Mouse (Mus musculus): ENCODE data around the gene Enox1. TPM values are rescaled to one million over a fixed set of nuclear protein-coding genes. Genes with fewer than 3 reads are reported as not detected.

Gene Enox1
- total RNA-seq, 1 experiment = 25.3 TPM

GRCm38 (mm10) chr14:77548963-77549362 lies 392.4 kb downstream of the Enox1 start:
- Histone ChIP-seq H3K36me3 (ENCODE audit: control insufficient read depth, insufficient read depth, low read length, poor library complexity, severe bottlenecking) (no peaks in the 10 kb centered on the region; the same call in none of the 2 replicates), H3K9ac (ENCODE audit: insufficient read depth, low read depth, low read length, poor library complexity, severe bottlenecking) (no peak overlapping the region), H3K27ac (ENCODE audit: insufficient read depth, low read depth, low read length, poor library complexity, severe bottlenecking) (no peak overlapping the region), H3K4me3 (ENCODE audit: insufficient read depth in 1 of 2, low read depth in 1 of 2, low read length in 2 of 2, poor library complexity in 1 of 2, severe bottlenecking in 1 of 2) (no peak overlapping the region), H3K9me3 (ENCODE audit: control insufficient read depth, insufficient read depth, low read depth, low read length) (no peaks in the 10 kb centered on the region), H3K4me1 (ENCODE audit: control insufficient read depth in 2 of 2, insufficient read depth in 2 of 2, low read length in 2 of 2, poor library complexity in 1 of 2) (no peaks in the 10 kb centered on the region; a peak in 1 of 4 replicates)
- TF ChIP-seq ZNF384 (IDR thresholded peaks at IDR 0.05; ENCODE audit: low read depth, low read length) (no peak), HCFC1 (IDR thresholded peaks at IDR 0.05; ENCODE audit: borderline replicate concordance, insufficient read depth, low read length) (no peak), MAFK (IDR thresholded peaks at IDR 0.05; ENCODE audit: insufficient read depth, low read depth, low read length) (no peak), ZC3H11A (IDR thresholded peaks at IDR 0.05; ENCODE audit: borderline replicate concordance, low read depth, low read length) (no peak), CHD2 (IDR thresholded peaks at IDR 0.05; ENCODE audit: low read depth, low read length) (no peak)
- DNase-seq (ENCODE audit: low read depth, low spot score) = no peak
- in situ Hi-C loops (cut with MboI; ENCODE audit: low sequenced_read_pairs in 2 of 2, unreplicated experiment in 2 of 2) = no loop called here

- in situ Hi-C loops (cut with MboI; ENCODE audit: low sequenced_read_pairs in 2 of 2, unreplicated experiment in 2 of 2) = no loop called here
- H3K4me1 ChIP-seq (ENCODE audit: control insufficient read depth in 2 of 2, insufficient read depth in 2 of 2, low read length in 2 of 2, poor library complexity in 1 of 2) = no peaks in the 10 kb centered on the region
- H3K4me3 ChIP-seq (ENCODE audit: insufficient read depth in 1 of 2, low read depth in 1 of 2, low read length in 2 of 2, poor library complexity in 1 of 2, severe bottlenecking in 1 of 2) = no peak overlapping the region
- TF ChIP-seq ZC3H11A (IDR thresholded peaks at IDR 0.05; ENCODE audit: borderline replicate concordance, low read depth, low read length) (no peak), ZNF384 (IDR thresholded peaks at IDR 0.05; ENCODE audit: low read depth, low read length) (no peak), HCFC1 (IDR thresholded peaks at IDR 0.05; ENCODE audit: borderline replicate concordance, insufficient read depth, low read length) (no peak)
- peaks cover 5% of the 10 kb centered on the region for H3K36me3 ChIP-seq (ENCODE audit: control insufficient read depth, insufficient read depth, low read length, poor library complexity, severe bottlenecking)
- no peak for DNase-seq (ENCODE audit: low read depth, low spot score)
- no peaks in the 10 kb centered on the region for H3K9me3 ChIP-seq (ENCODE audit: control insufficient read depth, insufficient read depth, low read depth, low read length)
- no peak overlapping the region for H3K9ac ChIP-seq (ENCODE audit: insufficient read depth, low read depth, low read length, poor library complexity, severe bottlenecking)
- H3K27ac ChIP-seq (ENCODE audit: insufficient read depth, low read depth, low read length, poor library complexity, severe bottlenecking) = no peak overlapping the region
Observed at GRCm38 (mm10) chr14:77557446-77558070, 401.0 kb downstream of the Enox1 start.

GRCm38 (mm10) chr14:77558910-77559309 lies 402.3 kb downstream of the Enox1 start:
- in situ Hi-C loops (cut with MboI; ENCODE audit: low sequenced_read_pairs in 2 of 2, unreplicated experiment in 2 of 2) = no loop called here
- Histone ChIP-seq H3K9ac (ENCODE audit: insufficient read depth, low read depth, low read length, poor library complexity, severe bottlenecking) (no peak overlapping the region), H3K4me3 (ENCODE audit: insufficient read depth in 1 of 2, low read depth in 1 of 2, low read length in 2 of 2, poor library complexity in 1 of 2, severe bottlenecking in 1 of 2) (no peak overlapping the region), H3K27ac (ENCODE audit: insufficient read depth, low read depth, low read length, poor library complexity, severe bottlenecking) (no peak overlapping the region), H3K9me3 (ENCODE audit: control insufficient read depth, insufficient read depth, low read depth, low read length) (no peaks in the 10 kb centered on the region), H3K36me3 (ENCODE audit: control insufficient read depth, insufficient read depth, low read length, poor library complexity, severe bottlenecking) (peaks cover 5% of the 10 kb centered on the region), H3K4me1 (ENCODE audit: control insufficient read depth in 2 of 2, insufficient read depth in 2 of 2, low read length in 2 of 2, poor library complexity in 1 of 2) (no peaks in the 10 kb centered on the region; a peak in 1 of 4 replicates)
- no peak for TF ChIP-seq ZNF384 (IDR thresholded peaks at IDR 0.05; ENCODE audit: low read depth, low read length)
- no peak for TF ChIP-seq ZC3H11A (IDR thresholded peaks at IDR 0.05; ENCODE audit: borderline replicate concordance, low read depth, low read length)
- no peak for TF ChIP-seq MAFK (IDR thresholded peaks at IDR 0.05; ENCODE audit: insufficient read depth, low read depth, low read length)
- TF ChIP-seq CHD2 (IDR thresholded peaks at IDR 0.05; ENCODE audit: low read depth, low read length) = no peak
- no peak for DNase-seq (ENCODE audit: low read depth, low spot score)

GRCm38 (mm10) chr14:77559792-77560191 lies 403.2 kb downstream of the Enox1 start:
- Histone ChIP-seq H3K9ac (ENCODE audit: insufficient read depth, low read depth, low read length, poor library complexity, severe bottlenecking) (no peak overlapping the region), H3K9me3 (ENCODE audit: control insufficient read depth, insufficient read depth, low read depth, low read length) (no peaks in the 10 kb centered on the region), H3K27ac (ENCODE audit: insufficient read depth, low read depth, low read length, poor library complexity, severe bottlenecking) (no peak overlapping the region), H3K4me3 (ENCODE audit: insufficient read depth in 1 of 2, low read depth in 1 of 2, low read length in 2 of 2, poor library complexity in 1 of 2, severe bottlenecking in 1 of 2) (no peak overlapping the region), H3K4me1 (ENCODE audit: control insufficient read depth in 2 of 2, insufficient read depth in 2 of 2, low read length in 2 of 2, poor library complexity in 1 of 2) (no peaks in the 10 kb centered on the region; a peak in 1 of 4 replicates), H3K36me3 (ENCODE audit: control insufficient read depth, insufficient read depth, low read length, poor library complexity, severe bottlenecking) (peaks cover 11% of the 10 kb centered on the region)
- DNase-seq (ENCODE audit: low read depth, low spot score) = no peak
- in situ Hi-C loops (cut with MboI; ENCODE audit: low sequenced_read_pairs in 2 of 2, unreplicated experiment in 2 of 2) = no loop called here
- TF ChIP-seq CHD2 (IDR thresholded peaks at IDR 0.05; ENCODE audit: low read depth, low read length) = no peak
- no peak for TF ChIP-seq ZC3H11A (IDR thresholded peaks at IDR 0.05; ENCODE audit: borderline replicate concordance, low read depth, low read length)
- TF ChIP-seq MAFK (IDR thresholded peaks at IDR 0.05; ENCODE audit: insufficient read depth, low read depth, low read length) = no peak
- no peak for TF ChIP-seq ZNF384 (IDR thresholded peaks at IDR 0.05; ENCODE audit: low read depth, low read length)
- no peak for TF ChIP-seq HCFC1 (IDR thresholded peaks at IDR 0.05; ENCODE audit: borderline replicate concordance, insufficient read depth, low read length)
